Mouse (Mus musculus): ENCODE data around the gene Nlrc5.
"Not testable (repeated sequence)": the region's sequence is repeated elsewhere in the genome, so short reads cannot be mapped to it uniquely, and the experiment has no call there.

Gene Nlrc5

DNA sequence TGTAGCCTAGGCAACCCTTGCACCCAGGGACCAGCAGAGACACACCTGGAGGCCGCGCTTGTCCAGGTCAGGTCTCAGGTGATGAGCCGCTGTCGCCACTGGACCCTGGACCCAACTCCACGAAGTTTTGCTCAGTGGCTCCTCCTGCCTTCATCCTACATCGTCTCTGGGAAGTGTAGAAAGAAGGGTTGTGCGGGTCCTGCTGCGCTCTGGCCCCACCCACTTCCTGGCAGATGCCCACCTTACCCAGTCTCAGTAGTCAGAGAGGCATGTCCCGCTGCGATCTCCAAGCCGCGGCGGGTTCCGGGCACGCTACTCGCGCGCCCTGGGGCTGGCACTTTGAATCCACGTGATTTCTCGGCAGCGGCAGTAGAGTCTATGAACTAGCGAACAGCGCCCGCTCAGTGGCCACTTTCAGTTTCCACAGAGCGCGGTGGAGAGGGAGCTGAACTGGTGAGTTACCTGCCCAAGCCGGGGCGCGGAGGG is at the start of gene Nlrc5:
TSS of gene Nlrc5 (plus strand) at position 376 of the 486 bp plus-strand sequence.
- peak; percentile 65 to 78 for DNase-seq

DNA sequence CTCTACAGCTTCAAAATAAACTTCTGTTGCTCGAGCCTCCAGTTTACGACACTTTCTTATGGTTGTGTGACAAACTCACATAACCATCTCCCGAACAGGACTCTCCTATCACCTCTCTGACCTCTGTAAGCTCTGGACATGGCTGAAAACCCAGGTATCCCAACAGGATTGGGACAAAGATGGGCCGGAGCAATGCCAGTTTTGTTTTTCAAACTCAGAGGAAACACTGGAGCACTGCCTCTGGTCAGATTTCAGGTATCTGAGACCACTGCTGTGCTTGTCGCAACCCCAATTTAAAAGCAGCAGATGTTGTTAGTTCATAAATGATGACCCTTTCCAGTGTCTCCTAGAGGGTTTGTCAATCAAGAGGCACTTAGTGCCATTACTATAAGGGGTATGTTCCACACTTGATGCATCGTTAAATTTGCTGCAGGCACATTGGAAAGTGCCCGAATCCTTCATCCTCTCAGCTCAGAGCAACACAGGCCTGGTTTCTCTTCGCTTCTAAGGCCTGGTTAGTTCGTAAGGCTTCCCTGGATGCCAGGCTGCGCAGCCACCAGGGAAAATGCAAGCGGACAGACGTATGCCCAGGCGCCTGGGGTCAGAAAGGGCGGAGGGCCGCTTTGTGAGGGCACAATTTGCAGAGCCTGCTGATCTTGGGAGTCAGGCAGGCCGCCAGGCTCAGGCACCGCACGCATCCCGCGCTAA is 48.5 kb upstream of the Nlrc5 start:
- peak in 1 of 2 experiments; percentile 20 for DNase-seq

- DNase-seq, result peak; percentile 97 to 98
These were observed 47.7 kb upstream of the Nlrc5 start, which contains the start of gene Herpud1 for GRCm38 (mm10) chr8:94386214-94387026. TSS of gene Herpud1 (plus strand) at chr8:94386438.

GRCm38 (mm10) chr8:94387027-94387684 is 47.0 kb upstream of the Nlrc5 start:
- peak; percentile 86 to 93 for DNase-seq

GRCm38 (mm10) chr8:94387785-94388184 is 46.4 kb upstream of the Nlrc5 start:
- no peak for DNase-seq

GRCm38 (mm10) chr8:94389531-94389930 is 44.6 kb upstream of the Nlrc5 start:
- DNase-seq, result no peak

GRCm38 (mm10) chr8:94390429-94390828 is 43.7 kb upstream of the Nlrc5 start:
- no peak for DNase-seq

DNA sequence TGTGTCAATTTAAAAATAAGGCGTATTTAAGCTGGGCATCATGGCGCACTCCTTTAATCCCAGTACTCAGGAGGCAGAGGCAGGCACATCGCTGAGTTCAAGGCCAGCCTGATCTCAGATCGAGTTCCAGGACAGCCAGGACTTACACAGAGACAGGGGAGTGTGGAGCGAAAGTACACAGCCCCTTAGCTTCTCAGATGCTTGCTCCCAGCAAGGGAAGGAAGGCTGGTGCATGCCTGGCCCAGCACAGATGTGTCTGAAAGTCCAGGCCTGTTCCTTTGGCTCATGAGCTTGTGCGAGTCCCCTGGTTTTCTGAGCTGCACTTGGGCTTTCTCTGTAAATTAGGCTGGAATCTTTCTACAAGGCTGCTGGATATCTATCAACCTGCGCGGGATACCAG is 43.2 kb upstream of the Nlrc5 start:
- no peak for DNase-seq

DNA sequence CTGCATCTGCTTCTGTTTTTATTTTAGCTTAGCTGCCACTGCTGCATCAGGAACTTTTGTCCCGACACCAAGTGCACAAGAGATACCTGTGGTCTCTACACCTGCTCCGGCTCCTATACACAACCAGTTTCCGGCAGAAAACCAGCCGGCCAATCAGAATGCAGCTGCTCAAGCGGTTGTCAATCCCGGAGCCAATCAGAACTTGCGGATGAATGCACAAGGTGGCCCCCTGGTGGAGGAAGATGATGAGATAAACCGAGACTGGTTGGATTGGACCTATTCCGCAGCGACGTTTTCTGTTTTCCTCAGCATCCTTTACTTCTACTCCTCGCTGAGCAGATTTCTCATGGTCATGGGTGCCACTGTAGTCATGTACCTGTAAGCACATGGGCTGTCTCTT is 42.0 kb upstream of the Nlrc5 start:
- DNase-seq, result peak; percentile 63 to 76

DNA sequence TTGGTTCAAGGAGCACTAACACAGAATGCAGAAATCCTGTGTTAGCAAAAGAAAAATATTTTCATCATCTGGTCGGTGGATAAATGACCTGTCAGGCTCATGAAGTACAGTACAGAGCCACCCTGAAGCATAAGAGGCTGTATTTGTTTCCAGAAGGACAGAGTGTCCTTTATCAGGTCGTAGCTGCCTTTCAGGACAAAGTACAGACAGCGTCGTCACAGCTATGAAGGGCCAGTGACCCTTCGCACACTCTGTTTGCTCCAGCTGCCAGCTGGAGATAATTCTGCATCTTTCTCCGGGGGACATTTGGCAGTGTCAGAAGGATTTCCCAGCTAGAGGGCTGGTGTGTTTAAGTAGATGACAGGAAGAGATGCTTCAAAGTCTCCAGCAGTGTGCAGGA is 41.5 kb upstream of the Nlrc5 start:
- DNase-seq, result no peak

DNA sequence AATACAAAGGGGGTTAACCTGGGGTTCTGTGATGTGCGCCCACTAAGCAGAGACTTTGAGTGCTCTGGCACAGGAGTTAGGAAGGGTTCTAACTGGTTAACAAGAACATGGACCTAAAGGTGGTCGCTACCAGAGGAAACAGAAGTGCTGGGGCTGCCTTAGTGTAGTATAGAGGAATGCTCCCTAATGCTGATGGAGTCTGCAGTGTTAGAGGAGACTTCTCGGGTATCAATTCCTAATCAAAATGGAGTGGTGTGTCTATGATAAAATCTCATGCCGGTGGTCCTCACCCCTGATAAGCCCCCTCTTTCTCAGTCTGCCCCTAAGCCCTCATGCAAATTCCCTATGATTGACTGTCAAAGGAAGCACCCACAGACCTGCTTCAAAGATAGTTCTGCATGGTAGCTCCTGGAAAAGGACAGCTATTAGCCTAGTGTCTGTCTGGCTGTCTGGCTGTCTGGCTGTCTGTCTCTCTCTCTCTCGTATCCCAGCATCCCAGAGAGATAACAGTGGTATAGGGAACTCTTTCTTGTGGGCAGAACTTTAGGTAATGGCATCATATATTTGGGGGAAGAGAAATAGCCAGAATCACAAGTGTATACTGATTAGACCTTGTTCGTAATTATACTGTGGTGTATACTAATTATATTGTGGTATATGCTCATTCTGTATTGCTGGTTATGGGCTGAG is 38.2 kb upstream of the Nlrc5 start:
- DNase-seq, result no peak

DNA sequence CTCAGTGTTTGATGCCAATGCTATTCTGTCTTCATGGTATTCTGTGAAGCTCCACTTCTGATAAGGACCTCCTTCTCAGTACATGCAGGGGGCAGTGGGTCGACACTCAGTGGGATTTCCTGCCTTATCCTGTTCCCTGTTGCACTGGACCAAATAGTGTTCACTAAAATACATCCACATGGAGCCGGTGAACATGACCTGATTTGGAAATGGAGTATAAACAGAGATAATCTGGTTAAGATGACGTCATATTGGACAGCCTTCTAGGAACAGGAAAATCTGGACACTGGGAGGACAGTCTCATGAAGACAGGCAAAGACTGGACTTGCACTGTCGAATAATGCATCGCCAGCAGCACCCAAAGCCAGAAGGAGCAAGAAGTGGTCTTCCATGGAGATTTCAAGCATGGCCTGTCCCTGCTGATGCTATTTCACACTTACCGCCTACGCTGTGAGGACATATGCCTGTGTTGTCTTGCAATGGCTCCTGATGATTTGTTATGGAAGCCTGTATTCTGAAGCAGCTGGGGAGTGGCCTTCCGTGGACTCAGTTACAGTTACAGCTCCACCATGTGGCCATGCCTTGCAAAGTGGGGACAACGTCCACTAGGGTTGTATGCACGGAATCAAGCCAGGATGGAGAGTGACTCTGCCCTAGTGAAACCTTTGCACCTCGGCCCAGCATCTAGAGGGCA is 37.0 kb upstream of the Nlrc5 start:
- peak; percentile 76 to 81 for DNase-seq

DNA sequence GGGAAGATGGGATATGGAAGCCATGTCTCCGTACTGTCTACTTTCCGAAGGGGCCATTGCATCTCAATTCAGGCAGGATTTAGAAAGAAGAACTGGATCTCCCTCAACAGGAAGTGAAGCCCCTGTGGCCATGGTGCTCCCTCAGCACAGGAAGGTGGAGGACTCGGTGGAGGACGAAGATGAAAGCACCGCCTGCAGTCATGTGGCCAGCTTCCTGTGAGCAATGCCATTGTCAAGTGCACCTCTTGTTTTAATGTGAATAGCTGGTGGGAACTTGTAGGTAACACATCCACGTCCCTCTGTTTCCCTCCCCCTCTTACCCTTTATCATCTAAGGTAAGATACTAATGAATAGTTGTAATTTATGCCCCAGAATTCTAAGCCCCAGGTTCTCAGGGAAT is 35.6 kb upstream of the Nlrc5 start:
- no peak for DNase-seq

DNA sequence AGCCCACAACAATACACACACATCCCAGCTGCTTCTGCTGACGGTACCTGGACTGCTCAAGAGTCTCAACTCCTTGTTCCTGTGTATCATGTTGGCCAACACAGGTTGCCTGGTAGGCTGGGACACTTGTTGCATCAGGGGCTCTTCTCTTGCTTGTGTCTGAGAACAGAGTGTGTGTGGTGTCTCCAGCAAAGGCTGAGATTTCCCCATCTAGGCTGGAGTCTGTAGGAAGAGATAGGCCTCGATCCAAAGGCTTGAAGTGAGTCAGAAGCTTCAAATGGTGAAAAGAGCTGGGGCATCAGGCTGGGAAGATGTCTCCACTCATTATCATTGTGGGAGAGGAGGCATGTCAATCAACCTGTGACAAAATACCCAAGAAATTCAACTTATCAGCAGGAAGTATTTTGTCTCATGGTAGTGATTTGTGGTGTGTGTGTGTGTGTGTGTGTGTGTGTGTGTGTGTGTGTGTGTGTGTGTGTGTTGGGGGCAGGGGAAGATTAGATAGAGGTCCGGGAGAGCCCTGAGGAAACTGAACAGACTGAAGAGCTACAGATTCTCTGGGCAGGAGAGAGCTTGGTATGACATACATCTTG is 34.7 kb upstream of the Nlrc5 start:
- no peak for DNase-seq

- not testable (repeated sequence) for DNase-seq
These were observed 34.2 kb upstream of the Nlrc5 start for GRCm38 (mm10) chr8:94399957-94400356.

DNA sequence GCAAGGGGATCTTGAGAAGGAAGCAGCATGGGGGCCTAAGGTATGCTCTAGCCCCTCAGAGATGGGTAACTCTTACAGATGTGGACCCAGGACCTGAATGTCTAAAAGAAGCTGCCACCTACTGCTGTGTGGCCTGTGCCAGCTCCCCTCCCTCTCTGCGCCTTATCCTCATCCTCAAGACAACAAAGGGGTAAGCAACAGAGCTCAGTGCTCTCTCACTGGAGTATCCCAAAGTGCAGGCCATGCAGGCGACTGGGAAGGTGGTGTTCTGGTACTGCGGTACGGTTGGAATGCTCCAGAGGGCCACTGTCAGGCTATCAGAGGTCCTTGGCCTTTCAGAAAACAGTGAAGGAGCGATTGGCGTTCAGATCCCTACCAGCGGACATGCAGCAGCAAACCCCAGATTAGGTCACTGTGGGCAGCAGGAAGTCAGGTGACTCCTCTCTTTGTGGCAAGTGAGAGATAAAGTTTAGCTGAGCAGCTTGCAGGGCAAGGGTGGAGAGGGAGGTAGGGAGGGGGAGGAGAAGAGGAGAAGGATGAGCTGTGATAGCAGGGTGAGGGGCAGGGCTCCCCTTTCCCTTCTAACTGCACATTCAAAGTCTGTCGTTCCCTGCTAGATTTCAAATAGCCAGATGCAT is 25.6 kb upstream of the Nlrc5 start:
- no peak for DNase-seq

DNA sequence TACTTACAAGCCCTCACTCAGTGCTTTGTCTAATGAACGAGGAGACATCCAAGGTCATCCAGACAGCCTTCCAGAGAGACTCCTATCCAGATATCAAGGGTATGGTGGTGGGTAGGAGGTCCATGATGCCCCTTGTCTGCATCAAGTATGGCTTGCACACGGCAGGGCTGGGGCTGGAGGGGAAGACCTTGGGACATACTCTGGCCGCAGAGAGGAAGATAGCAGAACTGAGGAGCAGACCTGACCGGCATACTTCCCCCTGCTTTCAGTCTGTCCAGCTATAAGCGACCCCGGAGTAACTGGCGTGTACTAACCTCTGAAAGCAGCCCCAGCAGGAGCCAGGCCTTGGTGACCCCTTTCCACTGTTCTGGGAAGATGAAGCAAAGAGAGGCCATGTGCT is 24.6 kb upstream of the Nlrc5 start:
- no peak for DNase-seq

DNA sequence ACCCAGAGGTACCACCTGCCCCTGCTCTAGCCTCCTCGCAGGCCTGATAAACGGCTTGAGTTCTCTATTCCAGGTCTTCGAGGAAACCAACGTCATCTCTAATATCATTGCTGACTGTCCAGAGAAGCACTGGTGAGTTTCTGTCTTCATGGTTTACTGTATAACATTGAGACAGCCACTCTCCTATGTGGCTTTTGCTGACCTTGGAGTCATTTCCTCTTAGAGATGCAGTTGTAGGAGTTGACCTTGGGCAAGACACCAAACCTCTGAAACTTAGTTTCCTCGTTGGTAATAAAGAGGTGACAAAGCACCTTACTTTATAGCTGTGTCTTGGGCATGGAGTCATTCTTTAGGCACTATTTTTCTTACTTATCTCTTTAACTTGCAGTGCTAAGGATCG is 21.6 kb upstream of the Nlrc5 start:
- DNase-seq, result no peak

DNA sequence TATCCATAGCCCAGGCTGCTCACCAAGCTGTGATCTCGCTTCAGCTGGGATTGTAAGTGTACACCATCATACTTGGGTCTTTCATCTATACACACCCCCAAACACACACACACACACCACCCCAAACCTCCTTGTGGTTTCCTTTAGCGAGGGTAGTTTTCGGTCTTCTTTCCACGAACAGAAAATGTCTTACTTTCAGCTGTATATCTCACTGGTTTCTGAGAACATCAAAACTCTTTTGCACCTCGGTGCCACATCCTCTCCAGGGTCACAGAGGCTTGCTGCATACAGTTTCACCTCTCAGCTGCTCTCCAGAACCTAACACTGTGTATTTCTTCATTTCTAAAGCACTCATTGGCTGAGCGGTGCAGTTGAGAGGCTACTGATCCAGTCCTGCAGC is 20.6 kb upstream of the Nlrc5 start:
- DNase-seq, result no peak

DNA sequence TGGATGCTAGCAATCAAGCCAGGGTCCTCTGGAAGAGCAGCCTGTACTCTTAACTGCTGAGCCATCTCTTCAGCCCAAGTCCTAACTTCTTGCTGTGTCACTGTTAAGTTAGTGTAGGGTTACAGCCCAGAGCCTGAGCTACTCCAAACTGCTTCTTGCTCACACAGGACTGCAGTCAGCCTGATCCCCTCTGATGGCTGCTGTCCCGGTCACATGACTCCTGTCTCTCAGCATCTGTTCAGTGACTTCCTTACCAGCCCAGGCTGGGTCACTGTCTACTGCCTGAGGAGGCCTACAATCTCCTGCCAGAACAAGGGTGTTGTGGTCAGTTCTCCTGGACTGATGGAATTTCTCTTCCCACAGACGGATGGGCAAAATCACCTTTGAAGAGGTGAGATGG is 18.9 kb upstream of the Nlrc5 start:
- DNase-seq, result no peak

GRCm38 (mm10) chr8:94418017-94418416 is 16.1 kb upstream of the Nlrc5 start:
- DNase-seq, result no peak

Measured in kidney, postnatal 4 days (tissue).